Mouse (Mus musculus) adrenal gland (tissue): ENCODE results near the gene Gm12185.

Source experiments
- intact Hi-C: fragments of 180-260 bp; cut with DNase I; formaldehyde crosslinking; loops from one replicate; pipeline ENCODE4 v1.15.1; 2025

Gene Gm12185

GRCm38 (mm10) chr11:48862784-48863319 lies 129.2 kb downstream of the Gm12185 start:
- intact Hi-C loops = no loop called here

- intact Hi-C loops = loop anchor here (1.0 to 10.0 kb wide), 2 partner anchors 69 to 386 kb away; partner anchors contain the start of gene Mgat1
Observed at GRCm38 (mm10) chr11:48859014-48859413, 133.0 kb downstream of the Gm12185 start.
